Mouse (Mus musculus): ENCODE data around the gene Zfp639. TPM values are rescaled to one million over a fixed set of nuclear protein-coding genes. Genes with fewer than 3 reads are reported as not detected.

Zfp639 gene
- polyA plus RNA-seq (2015; fragmentation: Nextera tagmentation; extraction: Ambion mirVana): 35.5 and 36.0 TPM in 2 replicates

GRCm38 (mm10) chr3:32509496-32510374 is at the start of gene Zfp639:
Gene Zfp639, plus strand, starts transcription at chr3:32510259.

DNA sequence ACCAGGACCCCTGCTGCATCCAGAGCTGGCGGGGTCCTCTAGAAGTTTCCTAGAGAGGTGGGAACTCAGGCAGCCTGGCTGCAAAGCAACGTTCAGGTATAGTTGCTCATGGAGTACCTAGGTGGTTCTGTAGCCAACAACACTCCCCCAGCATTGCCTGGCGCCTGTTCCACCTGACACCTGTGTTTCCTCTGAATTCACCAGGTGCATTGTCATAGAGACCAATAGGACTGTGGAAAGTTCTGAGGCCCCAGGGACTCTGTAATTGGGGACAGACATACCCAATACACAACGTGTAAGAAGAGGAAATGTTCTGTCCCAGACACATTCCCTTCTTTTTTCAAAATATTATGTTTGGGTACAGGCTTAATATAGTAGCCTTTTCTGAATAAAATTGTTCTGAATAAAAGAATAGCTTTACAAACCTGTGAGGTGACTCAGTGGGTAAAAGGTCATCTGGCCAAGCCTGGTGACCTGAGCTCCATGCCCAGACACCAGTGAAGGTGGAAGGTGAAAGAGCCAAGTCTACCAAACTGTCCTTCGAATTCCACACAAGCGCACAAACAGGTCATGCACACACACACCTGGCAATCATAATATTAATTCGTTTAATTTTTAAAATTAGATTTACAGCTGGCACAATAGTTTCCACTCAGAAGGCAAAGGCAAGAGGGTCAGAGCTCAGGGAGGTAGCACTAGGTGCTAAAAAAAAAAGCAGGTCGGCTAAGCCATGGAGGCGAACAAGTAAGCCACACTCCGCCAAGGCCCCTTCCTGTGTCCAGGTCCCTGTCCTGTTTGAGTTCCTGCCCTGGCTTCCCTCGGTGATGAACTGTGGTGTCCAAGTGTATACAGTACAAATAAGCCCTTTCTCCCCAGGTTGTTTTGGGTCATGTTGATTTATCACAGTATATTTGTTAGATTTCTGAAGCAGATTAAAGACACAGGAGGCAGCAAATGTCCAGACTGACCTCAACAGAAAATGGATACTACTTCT is 17.7 kb upstream of the Zfp639 start, which contains the start of gene Kcnmb3:
Kcnmb3 (minus strand) TSS at position 135 of the 994 bp plus-strand sequence.

DNA sequence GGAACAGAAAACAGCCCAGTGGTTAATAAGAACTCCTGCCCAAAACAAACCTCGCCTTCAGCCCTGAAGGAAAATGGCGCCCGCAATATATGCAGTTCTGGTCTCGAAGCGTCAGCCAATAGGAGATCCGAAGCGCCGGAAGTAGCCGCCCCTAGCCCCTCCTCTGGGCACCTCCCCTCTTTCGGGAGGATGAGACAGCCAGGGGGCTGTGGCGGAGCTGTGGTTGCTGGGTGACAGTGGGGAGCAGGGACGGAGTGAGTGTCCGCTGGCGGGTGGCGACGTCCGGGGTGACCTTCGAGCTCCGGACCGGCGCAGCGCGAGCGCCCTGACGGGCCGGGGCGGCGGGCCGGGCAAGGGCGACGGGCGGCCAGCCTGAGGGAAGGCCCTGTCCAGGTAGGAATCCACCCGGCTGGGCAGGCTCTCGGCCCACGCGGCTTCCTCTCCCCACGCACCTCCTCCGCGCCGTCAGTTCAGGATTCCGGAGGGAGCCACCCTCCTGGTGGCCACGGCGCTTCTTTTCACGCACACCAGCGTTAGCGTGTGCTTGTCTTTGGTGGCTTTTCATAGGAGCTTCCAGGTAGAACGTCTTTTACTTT is 19.3 kb downstream of the Zfp639 start, which contains the start of gene Mfn1:
Mfn1 (plus strand) TSS at position 163 of the 596 bp plus-strand sequence.

Other genes with a start within 250 kb of the Zfp639 start
- 0.90 and 0.96 TPM in 2 replicates for gene Zmat3, start 144.2 kb upstream of the Zfp639 start, polyA plus RNA-seq (2015; fragmentation: Nextera tagmentation; extraction: Ambion mirVana)
- gene Pik3ca, start 112.6 kb upstream of the Zfp639 start, polyA plus RNA-seq (2015; fragmentation: Nextera tagmentation; extraction: Ambion mirVana): 5.0 and 7.6 TPM in 2 replicates
- 0.07 TPM in 1 of 2 replicates, not detected in the other for gene Kcnmb3, start 18.0 kb upstream of the Zfp639 start, polyA plus RNA-seq (2015; fragmentation: Nextera tagmentation; extraction: Ambion mirVana)
- gene Mfn1, start 19.2 kb downstream of the Zfp639 start, polyA plus RNA-seq (2015; fragmentation: Nextera tagmentation; extraction: Ambion mirVana): 14.5 and 21.3 TPM in 2 replicates
- gene Gnb4, start 106.3 kb downstream of the Zfp639 start, polyA plus RNA-seq (2015; fragmentation: Nextera tagmentation; extraction: Ambion mirVana): 29.2 and 36.8 TPM in 2 replicates
- 94.6 and 102 TPM in 2 replicates for gene Actl6a, start 196.0 kb downstream of the Zfp639 start, polyA plus RNA-seq (2015; fragmentation: Nextera tagmentation; extraction: Ambion mirVana)
- 161 and 167 TPM in 2 replicates for gene Ndufb5, start 226.7 kb downstream of the Zfp639 start, polyA plus RNA-seq (2015; fragmentation: Nextera tagmentation; extraction: Ambion mirVana)
- 19.1 and 26.0 TPM in 2 replicates for gene Mrpl47, start 227.3 kb downstream of the Zfp639 start, polyA plus RNA-seq (2015; fragmentation: Nextera tagmentation; extraction: Ambion mirVana)